Mouse (Mus musculus): ENCODE data around the gene Spata31d1b.
A peak's percentile ranks its signal among the peaks of the same experiment; 100 is the strongest.
"Not testable (repeated sequence)": the region's sequence is repeated elsewhere in the genome, so short reads cannot be mapped to it uniquely, and the experiment has no call there.

Gene Spata31d1b

DNA sequence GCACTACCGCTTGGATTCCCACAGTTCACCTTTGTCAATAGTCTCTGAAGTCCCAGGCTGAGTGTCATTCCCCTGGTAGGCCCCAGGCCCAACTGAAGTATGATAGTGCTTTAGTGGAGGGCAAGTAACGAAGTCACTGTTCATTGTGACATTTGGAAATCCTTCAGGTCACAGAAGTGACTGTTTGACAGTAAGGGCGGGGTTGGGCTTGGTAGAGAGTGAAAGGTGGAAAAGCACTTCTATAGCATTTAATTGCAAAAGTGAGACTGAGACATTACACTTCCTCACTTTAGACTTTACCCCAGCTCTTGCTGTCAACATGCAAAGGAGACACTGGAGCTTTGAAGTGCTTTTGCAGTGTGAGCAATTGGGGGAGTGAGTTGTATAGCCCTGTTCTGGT lies 18.1 kb upstream of the Spata31d1b start, which contains the start of gene 4921517D22Rik:
Gene 4921517D22Rik, minus strand, starts transcription at position 101 of the 400 bp plus-strand sequence.
- DNase-seq (ENCODE audit: low spot score) = no peak

DNA sequence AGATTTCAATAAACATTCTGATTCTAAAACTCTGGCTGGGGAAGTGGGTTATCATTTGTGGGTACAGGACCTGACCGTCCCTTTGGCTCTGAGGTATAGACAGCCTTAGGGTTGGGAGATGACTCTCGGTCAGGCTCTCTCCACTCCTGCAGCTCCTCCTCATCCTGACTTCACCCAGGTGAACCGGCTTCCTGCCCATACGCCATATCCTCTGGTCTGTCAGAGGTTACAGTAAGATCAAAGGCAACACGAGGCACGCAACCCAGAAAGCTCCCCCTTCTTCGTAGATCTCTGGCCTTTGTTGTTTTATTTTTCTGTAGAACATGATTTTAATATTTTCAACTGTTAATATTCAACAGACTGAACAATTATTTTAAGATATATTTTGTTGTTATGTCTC lies 16.3 kb upstream of the Spata31d1b start:
- DNase-seq (ENCODE audit: low spot score) = no peak

DNA sequence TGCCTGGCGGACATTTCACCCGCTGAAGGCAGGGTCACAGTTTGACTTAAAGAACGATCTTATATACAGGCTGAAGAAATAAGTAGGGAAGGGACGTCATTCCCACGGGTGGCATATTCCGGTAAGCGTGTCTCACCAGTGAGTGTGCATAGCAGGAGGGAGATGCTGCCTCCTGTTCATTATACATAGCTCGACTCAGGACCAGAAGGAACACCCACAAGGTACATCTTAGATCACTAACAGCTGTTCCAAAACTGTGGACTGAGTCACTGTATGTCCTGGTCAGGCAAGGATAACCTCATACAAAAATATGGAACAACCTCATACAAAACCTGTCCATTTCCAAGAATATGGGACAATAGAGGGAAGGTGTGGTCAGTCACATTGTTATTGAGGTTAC lies 13.0 kb upstream of the Spata31d1b start:
- no peak for DNase-seq (ENCODE audit: low spot score)

DNA sequence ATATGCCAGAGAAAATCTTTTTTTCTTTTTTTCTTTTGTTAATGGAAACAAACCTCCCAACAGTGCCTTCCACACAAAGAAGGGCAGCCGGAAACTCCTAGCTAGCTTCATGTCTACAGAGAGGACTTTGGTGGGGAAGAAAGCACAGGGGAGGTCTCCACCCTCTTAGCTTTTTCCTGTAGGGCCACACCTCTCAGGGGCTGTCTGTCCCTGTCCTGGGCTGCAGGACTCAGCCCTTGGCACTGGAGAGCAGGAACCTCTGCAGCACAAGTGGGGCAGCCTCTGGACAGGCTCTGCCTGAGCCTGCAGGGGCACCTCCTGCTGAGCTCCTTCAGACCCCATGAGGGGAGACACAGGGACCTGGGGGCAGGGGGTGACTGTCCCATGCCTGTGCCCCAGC lies 11.9 kb upstream of the Spata31d1b start:
- not testable (repeated sequence) for DNase-seq (ENCODE audit: low spot score)

DNA sequence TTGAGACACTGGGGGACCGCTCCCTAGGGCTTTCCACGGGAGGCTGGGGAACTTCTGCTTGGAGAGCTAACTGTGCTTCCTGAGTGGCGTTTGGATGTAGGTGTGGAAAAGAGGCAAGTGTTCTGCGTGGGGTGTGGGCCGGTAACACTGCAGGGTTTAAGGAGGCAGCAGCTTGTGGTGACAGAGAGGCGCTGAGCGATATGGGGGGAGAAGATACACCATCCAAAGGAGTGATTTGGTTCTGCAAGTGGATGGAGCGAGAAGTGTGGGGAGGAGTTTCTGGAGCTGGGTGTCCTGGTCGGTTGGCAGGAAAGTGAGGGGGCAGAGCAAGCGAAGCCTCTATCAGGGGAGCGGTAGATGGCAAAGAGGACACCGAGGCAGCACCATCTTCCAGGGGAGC lies 8.6 kb upstream of the Spata31d1b start:
- DNase-seq (ENCODE audit: low spot score) = no peak

DNA sequence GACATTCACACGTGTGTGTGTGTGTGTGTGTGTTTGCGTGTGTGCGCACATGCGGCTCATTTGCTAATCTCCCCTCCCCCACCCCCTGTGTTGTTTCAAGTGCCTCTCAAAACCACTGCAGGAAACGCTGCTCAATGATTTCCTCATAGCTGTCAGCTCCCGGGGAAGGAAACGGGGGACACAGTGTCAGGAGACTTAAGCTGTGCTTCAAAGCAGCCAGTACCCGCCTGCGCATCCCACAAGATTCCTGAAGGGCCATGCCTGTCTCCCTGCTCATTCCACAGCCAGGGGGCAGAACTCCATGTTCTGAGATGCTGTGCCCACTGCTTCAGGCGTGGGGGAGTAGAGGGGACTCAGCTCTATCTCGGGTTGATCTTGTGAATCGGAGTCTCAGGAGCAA lies 7.5 kb upstream of the Spata31d1b start:
- DNase-seq (ENCODE audit: low spot score) = no peak

DNA sequence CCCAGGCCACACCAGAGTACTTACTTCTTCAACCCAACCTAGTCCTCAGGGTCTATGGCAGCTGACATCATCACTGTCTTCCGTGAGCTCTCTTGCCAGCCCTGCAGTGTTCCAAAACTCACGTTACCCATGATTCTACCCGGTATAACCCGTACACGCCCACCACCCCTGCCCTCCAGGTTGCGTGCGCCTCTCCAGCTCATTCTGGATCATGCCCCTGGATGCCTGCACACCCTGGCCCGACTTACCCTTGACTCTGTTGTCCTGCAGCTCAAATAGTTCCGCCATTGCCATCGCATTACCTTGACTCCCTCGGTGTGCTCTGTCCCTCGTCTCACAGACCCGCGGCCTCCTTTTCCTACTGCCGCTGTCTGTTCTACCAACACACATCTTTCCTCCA lies 1.9 kb upstream of the Spata31d1b start, which contains the start of gene Spata31d1a:
Gene Spata31d1a, minus strand, starts transcription at position 101 of the 400 bp plus-strand sequence.
- DNase-seq (ENCODE audit: low spot score) = no peak

DNA sequence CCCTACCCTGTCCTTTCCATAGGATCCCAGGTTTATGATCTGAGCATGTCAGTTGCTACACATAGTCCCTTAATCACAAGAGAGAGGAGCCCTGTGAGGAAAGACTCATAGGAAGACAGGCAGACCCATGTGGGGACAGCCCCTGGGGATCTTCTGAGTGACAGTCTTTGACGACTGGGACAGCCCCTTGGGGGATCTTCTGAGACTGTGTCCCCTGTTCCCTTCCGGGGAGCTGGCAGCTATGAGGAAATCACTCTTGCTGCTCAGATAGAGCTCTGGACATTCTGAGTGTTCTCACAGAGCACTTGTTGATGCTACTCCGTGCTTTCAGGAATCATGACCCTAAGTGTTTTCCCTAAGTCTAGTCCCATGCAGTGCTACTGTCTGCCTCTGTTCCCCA lies 1.6 kb downstream of the Spata31d1b start:
- DNase-seq (ENCODE audit: low spot score) = no peak

DNA sequence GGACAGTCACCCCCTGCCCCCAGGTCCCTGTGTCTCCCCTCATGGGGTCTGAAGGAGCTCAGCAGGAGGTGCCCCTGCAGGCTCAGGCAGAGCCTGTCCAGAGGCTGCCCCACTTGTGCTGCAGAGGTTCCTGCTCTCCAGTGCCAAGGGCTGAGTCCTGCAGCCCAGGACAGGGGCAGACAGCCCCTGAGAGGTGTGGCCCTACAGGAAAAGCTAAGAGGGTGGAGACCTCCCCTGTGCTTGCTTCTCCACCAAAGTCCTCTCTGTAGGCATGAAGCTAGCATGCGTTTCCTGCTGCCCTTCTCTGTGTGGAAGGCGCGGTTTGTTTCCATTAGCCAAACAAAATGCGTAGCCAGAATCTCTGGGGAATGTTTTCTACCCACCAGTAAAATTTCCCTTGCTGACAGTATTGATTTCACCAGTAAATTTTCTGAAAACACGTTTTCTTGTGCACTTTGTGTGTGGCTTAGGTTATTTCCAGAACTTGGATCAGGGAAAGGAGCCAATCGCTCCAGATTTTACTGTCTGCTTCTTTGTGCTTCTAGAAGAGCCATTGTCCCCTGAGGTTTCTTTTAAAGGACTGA lies 6.9 kb downstream of the Spata31d1b start:
- DNase-seq (ENCODE audit: low spot score) = not testable (repeated sequence)

DNA sequence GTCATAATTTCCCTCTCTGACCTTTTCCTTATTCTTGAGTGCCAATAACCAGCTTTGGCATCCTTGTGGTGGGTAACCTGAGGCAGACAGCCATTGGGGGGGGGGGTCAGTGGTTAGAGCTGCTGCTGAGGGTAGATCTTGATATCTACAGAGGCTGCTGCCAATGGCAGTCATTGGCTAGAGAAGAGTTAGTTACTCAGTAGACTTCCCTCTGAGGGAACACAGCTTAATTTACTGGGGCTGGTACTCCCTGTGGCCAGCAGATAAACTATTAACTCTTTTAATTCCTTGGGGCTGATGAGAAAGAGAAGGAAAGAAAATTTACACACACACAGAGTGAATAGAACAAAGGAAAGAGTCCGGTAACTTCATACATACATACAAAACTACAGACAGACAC lies 7.4 kb downstream of the Spata31d1b start:
- no peak for DNase-seq (ENCODE audit: low spot score)

DNA sequence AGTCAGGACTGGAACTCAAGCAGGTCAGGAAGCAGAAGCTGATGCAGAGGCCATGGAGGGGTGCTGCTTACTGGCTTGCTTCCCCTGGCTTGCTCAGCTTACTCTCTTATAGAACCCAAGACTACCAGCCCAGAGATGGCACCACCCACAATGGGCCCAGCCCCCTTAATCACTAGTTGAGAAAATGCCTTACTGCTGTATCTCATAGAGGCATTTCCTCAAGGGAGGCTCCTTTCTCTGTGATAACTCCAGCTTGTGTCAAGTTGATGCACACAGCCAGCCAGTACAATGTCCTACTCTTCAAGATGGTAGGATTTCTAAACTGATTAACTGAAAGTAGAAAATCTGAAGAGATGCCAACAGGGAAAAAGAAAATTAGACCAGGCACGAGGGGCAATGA lies 10.0 kb downstream of the Spata31d1b start:
- DNase-seq (ENCODE audit: low spot score) = not testable (repeated sequence)

DNA sequence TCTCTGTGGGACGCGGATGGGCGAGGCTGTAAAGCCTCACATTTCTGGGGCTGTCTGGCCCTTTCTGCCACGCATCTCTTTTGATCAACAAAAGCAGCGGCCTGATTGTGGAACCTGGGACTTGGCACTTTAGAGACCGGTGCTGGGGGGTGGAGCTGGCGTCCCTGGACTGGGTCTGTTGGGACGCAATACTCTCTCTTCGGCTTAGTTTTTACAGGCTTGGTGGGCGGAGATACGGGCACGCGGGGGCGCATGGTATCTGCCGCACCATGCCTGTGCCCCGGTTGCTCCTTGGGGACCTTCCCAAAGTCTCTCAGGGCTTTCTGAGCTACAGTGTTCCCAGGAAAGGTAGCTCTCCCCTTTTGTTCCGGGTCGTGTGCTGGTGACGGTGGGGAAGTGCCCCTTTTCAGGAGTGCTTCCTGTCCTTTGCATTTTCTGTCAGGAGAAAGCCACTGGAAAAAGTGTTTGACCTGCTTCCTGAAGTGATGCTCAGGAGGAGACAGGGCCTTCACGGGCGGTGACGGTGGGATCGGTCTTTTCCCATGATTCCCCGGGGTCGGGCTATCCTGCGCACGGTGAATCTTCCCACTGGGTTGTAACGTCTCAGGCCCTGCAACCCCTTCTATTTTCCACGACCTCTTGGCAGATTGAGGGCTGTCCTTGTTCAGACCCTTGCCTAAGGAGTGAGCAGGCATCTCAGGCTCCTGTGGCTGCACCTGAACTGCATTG lies 14.2 kb downstream of the Spata31d1b start:
- DNase-seq (ENCODE audit: low spot score) = no peak

DNA sequence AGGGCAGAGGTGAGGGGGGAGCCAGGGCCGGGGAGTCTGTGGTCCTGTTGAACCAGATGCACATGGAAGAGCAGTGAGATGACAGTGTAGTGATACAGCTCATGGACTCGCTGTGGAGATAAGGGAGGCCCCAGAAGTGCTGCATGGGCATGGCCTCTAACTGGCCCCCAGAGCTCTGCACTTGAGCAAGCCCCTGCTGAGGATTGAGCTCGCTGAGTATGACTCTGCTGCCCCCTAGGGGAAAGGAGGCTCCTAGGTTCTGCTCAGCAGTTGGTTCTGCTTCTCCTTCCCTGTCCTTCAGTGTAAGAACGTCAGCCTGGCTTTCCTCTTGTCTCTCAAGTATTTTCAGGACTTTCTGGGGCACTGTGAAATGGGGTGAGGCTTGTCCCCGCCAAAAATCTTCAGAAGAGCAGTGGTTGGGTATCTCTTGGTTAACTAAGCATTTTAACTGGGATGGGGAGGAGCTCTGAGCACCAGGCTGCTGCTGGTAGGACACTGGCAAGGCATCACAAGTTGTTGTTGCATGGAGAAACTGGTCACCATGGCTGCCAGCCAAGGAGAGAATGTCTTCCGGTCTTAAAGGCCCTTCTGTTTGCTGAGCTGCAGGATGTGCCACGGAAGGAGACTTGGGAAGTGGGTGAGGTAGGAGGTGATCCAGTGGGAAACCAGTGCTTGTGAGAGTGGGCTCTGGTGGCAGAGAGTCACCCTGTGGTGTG lies 16.5 kb downstream of the Spata31d1b start:
- peak; percentile 70 for DNase-seq (ENCODE audit: low spot score)

DNA sequence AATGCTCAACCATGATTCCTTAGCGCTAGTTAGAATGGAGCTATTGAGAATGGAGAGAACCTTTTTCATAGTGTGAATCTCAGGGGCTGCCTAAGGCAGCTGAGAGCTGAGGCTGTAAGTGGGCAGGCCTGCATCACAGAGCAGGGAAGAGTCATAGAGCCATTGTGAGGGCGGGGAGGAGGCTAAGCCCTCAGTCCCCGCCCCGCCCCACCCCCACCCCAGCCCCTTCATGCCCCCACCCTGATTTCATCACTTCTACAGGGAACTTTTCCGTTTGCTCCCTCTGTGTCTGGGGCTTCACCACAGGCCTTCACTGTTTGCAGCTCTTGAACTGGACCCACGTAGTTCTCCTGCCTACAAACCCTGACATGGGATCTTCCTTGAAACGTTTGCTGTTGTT lies 19.6 kb downstream of the Spata31d1b start, which contains the start of gene Spata31d1d:
Gene Spata31d1d, minus strand, starts transcription at position 101 of the 400 bp plus-strand sequence.
- no peak for DNase-seq (ENCODE audit: low spot score)

DNA sequence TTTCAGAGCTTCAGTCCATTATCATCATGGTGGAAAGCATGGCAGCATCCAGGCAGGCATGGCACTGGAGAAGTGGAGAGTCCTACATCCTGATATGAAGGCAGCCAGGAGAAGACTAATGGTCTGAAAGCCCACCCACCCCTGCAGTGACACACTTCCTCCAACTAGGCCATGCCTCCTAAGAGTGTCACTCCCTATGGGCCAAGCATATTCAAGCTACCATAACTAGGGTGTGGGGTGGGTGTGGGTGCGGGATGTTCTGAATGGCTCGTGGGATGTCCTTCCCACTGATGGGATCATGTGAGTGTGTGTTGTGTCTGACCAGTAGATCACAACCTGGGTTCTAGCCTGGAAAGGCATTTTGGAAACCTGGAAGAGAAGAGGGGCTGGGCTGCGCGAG lies 21.9 kb downstream of the Spata31d1b start:
- no peak for DNase-seq (ENCODE audit: low spot score)

DNA sequence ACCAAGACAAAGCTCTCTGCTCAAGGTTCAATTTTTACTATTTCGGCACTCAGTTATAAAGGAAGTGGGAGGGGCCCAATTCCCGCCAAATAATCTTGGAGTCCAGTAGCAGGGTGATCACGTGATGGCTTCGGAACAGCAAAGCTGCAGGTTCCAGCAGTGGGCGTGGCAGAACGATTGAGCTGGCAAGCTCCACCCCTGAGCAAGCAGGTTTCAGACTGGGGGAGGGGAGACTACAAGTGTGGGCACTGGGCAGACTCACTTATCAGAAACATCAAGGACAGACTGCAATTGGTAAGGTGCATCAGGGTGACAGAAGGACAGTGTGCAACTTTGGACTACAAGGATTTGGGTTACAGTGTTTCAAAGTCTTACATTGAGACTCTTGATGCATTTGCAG lies 22.3 kb downstream of the Spata31d1b start:
- DNase-seq (ENCODE audit: low spot score) = peak; percentile 52

DNA sequence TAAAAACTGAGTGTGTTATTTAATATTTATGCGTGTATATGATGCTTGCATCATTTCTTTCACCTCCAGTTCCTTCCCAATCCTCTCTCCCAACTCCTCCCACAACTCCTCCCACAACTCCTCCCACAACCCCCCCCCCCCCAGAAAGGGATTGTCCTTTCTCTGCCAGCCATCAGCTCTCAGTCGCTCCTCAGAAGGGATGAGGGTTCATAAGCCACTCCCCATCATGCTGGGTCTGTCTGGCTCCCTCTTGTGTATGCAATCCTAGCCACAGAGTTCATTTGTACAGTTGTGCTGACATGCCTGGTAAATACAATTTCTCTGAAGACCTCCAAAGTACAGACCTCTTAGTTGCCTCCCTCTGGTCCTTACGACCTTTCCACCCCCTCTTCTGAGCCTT lies 23.1 kb downstream of the Spata31d1b start:
- no peak for DNase-seq (ENCODE audit: low spot score)

DNA sequence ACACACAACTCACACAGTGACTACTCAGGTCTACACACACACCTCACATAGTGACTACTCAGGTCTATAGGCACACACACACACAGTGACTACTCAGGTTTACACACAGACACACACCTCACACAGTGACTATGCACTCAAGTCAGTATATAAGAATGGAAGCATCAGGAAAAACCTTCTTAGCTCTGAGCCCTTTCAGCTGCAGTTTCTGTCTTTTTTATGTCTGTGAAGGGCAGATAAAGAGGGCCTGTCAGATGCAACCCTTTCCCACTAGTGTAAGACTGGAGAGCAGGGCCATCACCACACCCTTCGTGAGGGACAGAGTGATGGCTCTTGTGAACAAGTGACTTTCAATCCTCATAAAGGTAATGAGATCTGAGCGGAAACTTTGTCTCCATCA lies 26.4 kb downstream of the Spata31d1b start:
- peak; percentile 45 for DNase-seq (ENCODE audit: low spot score)

DNA sequence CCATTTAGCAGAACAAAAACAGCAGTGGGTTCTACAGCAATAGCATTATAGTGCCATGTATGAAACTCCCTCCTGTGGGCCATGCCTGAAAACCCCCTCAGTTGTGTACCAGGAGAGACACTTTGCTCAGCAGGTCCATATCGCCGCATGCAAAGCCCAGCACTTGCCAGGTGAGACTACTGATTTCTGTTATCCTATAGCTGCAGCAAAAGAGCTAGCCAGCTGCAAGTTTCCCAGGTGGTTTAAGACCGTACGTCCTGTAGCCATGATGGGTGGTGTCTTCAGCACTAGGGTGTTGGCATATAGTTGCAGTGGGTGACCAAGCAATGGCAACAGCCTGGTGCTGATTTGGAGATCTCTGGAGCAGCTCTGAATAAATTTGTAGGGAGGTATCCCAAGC lies 27.3 kb downstream of the Spata31d1b start:
- peak; percentile 64 for DNase-seq (ENCODE audit: low spot score)

DNA sequence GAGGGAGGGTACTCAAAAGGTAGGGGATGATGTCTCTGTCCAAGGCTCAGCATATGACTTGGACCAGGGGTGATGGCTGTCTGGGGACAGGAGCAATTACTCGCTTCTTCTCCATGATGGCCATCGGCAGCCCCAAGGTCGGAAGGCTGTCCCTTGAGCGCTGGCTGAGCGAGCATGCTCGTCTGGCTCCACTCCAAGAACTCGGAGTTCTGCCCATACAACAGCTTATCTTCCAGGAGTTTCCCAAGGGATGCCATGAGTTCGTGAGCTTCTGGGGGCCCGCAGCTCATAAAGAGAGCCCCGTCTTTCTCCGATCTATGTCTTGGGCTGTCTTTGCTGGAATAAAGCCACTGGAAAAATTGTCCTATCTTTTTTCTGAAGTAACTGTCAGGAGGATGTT lies 29.0 kb downstream of the Spata31d1b start:
- no peak for DNase-seq (ENCODE audit: low spot score)

DNA sequence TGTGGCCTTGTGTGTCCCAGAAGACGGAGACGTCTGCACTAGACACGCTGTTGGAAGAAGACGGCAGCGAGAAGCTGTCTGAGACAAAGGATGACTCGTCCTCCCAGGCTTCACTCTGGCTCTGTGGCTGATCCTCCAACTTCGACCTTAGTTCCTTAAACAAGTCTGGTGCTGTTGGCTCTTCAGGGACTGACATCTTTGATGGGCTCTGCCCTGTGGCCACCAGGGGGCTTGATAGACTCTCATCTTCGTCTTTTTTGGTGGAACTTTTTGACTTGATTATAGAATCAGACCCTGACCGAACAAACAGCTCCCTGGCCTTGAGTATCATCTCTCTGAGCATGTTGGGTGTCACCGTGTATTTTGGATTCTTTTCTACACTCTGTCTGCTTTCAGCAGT lies 29.6 kb downstream of the Spata31d1b start:
- no peak for DNase-seq (ENCODE audit: low spot score)

DNA sequence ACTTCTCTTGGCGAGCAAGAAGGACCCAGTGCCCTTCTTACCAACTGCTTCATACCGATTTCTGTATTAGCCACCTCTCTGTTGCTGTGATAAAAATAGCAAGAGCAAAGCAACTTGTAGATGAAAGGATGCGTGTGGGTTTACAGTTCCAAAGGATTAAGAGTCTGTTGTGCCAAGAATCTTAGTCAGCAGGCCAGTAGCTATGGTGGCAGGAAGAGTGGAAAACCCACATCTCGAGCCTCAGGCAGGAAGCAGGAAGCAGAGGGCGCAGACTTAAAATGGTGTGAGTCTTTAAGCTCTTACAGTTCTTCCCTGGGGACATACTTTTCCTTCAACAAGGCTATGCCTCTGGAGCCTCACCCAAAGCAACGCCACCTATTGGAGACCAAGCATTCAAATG lies 33.4 kb downstream of the Spata31d1b start:
- no peak for DNase-seq (ENCODE audit: low spot score)

DNA sequence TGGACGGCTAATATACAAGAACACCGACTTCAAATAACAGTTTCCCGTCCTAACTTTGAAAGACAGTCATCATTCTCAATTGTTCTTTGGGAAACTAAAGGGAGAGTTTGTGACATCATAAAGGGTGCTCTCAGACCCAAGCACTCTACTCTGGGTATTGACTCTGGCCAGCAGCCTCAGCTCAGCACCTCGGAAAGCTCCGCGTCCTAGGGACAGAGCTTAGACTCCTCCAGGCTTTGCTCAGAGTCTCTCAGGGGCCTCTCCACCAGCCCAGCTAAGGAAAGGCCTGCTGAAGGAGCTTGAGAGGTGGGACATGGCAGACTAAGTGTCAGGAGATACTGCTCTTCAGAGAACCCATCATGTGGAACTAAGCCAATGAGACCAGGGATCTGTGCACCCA lies 34.1 kb downstream of the Spata31d1b start:
- no peak for DNase-seq (ENCODE audit: low spot score)

All from spleen, adult 12 weeks (tissue).